Mouse (Mus musculus) hindbrain, embryonic 11.5 days (tissue): ENCODE data around the gene Fars2. TPM values are rescaled to one million over a fixed set of nuclear protein-coding genes. Genes with fewer than 3 reads are reported as not detected.
"Not testable (repeated sequence)": the region's sequence is repeated elsewhere in the genome, so short reads cannot be mapped to it uniquely, and the experiment has no call there.

Source experiments
- ATAC-seq: fragments of 200-750 bp; cut with Nextera tagmentation; 2 replicates; pipeline ENCODE4 v1.8.0; 2017; ENCODE audit warnings: mild to moderate bottlenecking, moderate TSS enrichment, moderate library complexity; ENCODE audit not compliant: low FRiP score
- DNase-seq: peaks from one replicate; pipeline ENCODE4 v3.0.0-alpha.2; 2015; ENCODE audit warnings: low spot score
- H3K27ac ChIP-seq: fragments of 300-500 bp; sonication (generic); 2 replicates; pipeline ENCODE4 v1.5.1; 2014; ENCODE audit warnings: mild to moderate bottlenecking, low read depth, low read length
- H3K27me3 ChIP-seq: fragments of 300-500 bp; sonication (generic); 2 replicates; pipeline ENCODE4 v1.6.1; 2014; ENCODE audit warnings: mild to moderate bottlenecking, low read length, moderate library complexity, mixed read lengths; ENCODE audit not compliant: control insufficient read depth, insufficient read depth
- H3K36me3 ChIP-seq: fragments of 300-500 bp; sonication (generic); 2 replicates; pipeline ENCODE4 v1.6.1; 2014; ENCODE audit warnings: mild to moderate bottlenecking, low read length, moderate library complexity, mixed read lengths; ENCODE audit not compliant: control insufficient read depth, insufficient read depth
- H3K4me1 ChIP-seq: fragments of 300-500 bp; sonication (generic); replicated peaks from 2 replicates; pipeline ENCODE4 v1.6.1; 2014; ENCODE audit warnings: low read length, mixed read lengths; ENCODE audit not compliant: control insufficient read depth, insufficient read depth
- H3K4me2 ChIP-seq: fragments of 300-500 bp; sonication (generic); replicated peaks from 2 replicates; pipeline ENCODE4 v1.6.1; 2014; ENCODE audit warnings: mild to moderate bottlenecking, low read depth, low read length
- H3K4me3 ChIP-seq: fragments of 300-500 bp; sonication (generic); 2 replicates; pipeline ENCODE4 v1.5.1; 2014; ENCODE audit warnings: low read depth, low read length
- H3K9ac ChIP-seq: fragments of 300-500 bp; sonication (generic); 2 replicates; pipeline ENCODE4 v1.6.1; 2014; ENCODE audit warnings: low read depth, low read length
- H3K9me3 ChIP-seq: fragments of 300-500 bp; sonication (generic); 2 replicates; pipeline ENCODE4 v1.6.1; 2016; ENCODE audit warnings: low read length; ENCODE audit not compliant: control insufficient read depth
- WGBS: fragments of 180-500 bp; shearing (Covaris S2); extraction: QIAGEN DNeasy Blood & Tissue Kit; methylation state at CpG from one replicate; pipeline ENCODE4 v1.1.7; 2014; 5-methylcytosine and 5-hydroxymethylcytosine counted together
- polyA plus RNA-seq: library from polyadenylated mRNA; unstranded; fragments of >200 nt; fragmentation: Nextera tagmentation; extraction: Ambion mirVana; gene quantifications from 2 replicates; pipeline ENCODE4 v1.2.1, GENCODE M21; 2014

Fars2 gene
- polyA plus RNA-seq, 1 experiment from 2014 or later: 31.1 TPM

- Histone ChIP-seq H3K4me3 (no peak overlapping the region), H3K4me1 (no peaks in the 10 kb centered on the region), H3K36me3 (no peaks in the 10 kb centered on the region), H3K9ac (no peak overlapping the region), H3K4me2 (no peak overlapping the region), H3K27ac (no peak overlapping the region), H3K27me3 (no peaks in the 10 kb centered on the region), H3K9me3 (no peaks in the 10 kb centered on the region)
- DNase-seq: no peak
- 94% methylated on average over 8 of the region's 8 CpGs for WGBS
- no peak for ATAC-seq
Observed at GRCm38 (mm10) chr13:36431974-36432518, 314.8 kb downstream of the Fars2 start.

GRCm38 (mm10) chr13:36444748-36445423, 327.7 kb downstream of the Fars2 start:
- Histone ChIP-seq H3K4me1 (no peaks in the 10 kb centered on the region), H3K27me3 (no peaks in the 10 kb centered on the region), H3K4me2 (no peak overlapping the region), H3K9me3 (no peaks in the 10 kb centered on the region), H3K9ac (no peak overlapping the region), H3K36me3 (no peaks in the 10 kb centered on the region), H3K4me3 (no peak overlapping the region), H3K27ac (no peak overlapping the region)
- peak; percentile 40; the same call in 1 of the 2 replicates for ATAC-seq
- no peak for DNase-seq
- 57% methylated on average over 4 of the region's 4 CpGs for WGBS

GRCm38 (mm10) chr13:36447947-36448346, 330.7 kb downstream of the Fars2 start:
- ATAC-seq (0 out of 2 replicates have a peak, but pooled peaks have one; percentile 17), DNase-seq (peak; percentile 5)
- no peak overlapping the region for H3K4me2 ChIP-seq
- H3K9me3 ChIP-seq: no peaks in the 10 kb centered on the region
- 49% methylated on average over 4 of the region's 4 CpGs for WGBS
- no peaks in the 10 kb centered on the region for H3K4me1 ChIP-seq
- no peaks in the 10 kb centered on the region for H3K27me3 ChIP-seq
- H3K4me3 ChIP-seq: no peak overlapping the region
- H3K36me3 ChIP-seq: no peaks in the 10 kb centered on the region
- no peak overlapping the region for H3K9ac ChIP-seq
- H3K27ac ChIP-seq: no peak overlapping the region

- Histone ChIP-seq H3K9me3 (no peaks in the 10 kb centered on the region), H3K9ac (no peak overlapping the region), H3K27me3 (no peaks in the 10 kb centered on the region), H3K27ac (no peak overlapping the region), H3K36me3 (no peaks in the 10 kb centered on the region), H3K4me1 (no peaks in the 10 kb centered on the region), H3K4me2 (no peak overlapping the region), H3K4me3 (no peak overlapping the region)
- WGBS: 81% methylated on average over 7 of the region's 7 CpGs
- no peak for DNase-seq
- no peak for ATAC-seq
Observed at GRCm38 (mm10) chr13:36448565-36448964, 331.4 kb downstream of the Fars2 start.

- 83% methylated on average over 3 of the region's 3 CpGs for WGBS
- ATAC-seq (no peak), DNase-seq (no peak)
- H3K4me1 ChIP-seq: no peaks in the 10 kb centered on the region
- no peak overlapping the region for H3K9ac ChIP-seq
- H3K27me3 ChIP-seq: no peaks in the 10 kb centered on the region
- H3K36me3 ChIP-seq: no peaks in the 10 kb centered on the region
- H3K4me2 ChIP-seq: no peak overlapping the region
- no peaks in the 10 kb centered on the region for H3K9me3 ChIP-seq
- no peak overlapping the region for H3K4me3 ChIP-seq
- H3K27ac ChIP-seq: no peak overlapping the region
Observed at GRCm38 (mm10) chr13:36451437-36451836, 334.2 kb downstream of the Fars2 start.

- ATAC-seq (no peak), DNase-seq (no peak)
- Histone ChIP-seq H3K9ac (no peak overlapping the region), H3K4me2 (no peak overlapping the region), H3K4me3 (no peak overlapping the region), H3K27ac (no peak overlapping the region), H3K9me3 (no peaks in the 10 kb centered on the region), H3K36me3 (no peaks in the 10 kb centered on the region), H3K27me3 (no peaks in the 10 kb centered on the region), H3K4me1 (no peaks in the 10 kb centered on the region)
- 70% methylated on average over 3 of the region's 3 CpGs for WGBS
Observed at GRCm38 (mm10) chr13:36460473-36460872, 343.3 kb downstream of the Fars2 start.

GRCm38 (mm10) chr13:36463669-36464068, 346.5 kb downstream of the Fars2 start:
- DNase-seq (no peak), ATAC-seq (no peak)
- no peaks in the 10 kb centered on the region for H3K9me3 ChIP-seq
- no peak overlapping the region for H3K4me3 ChIP-seq
- no peaks in the 10 kb centered on the region for H3K36me3 ChIP-seq
- H3K27me3 ChIP-seq: no peaks in the 10 kb centered on the region
- H3K9ac ChIP-seq: no peak overlapping the region
- no peaks in the 10 kb centered on the region for H3K4me1 ChIP-seq
- H3K4me2 ChIP-seq: no peak overlapping the region
- H3K27ac ChIP-seq: no peak overlapping the region

- not testable (repeated sequence) for H3K4me2 ChIP-seq, ATAC-seq, DNase-seq, H3K9me3 ChIP-seq, H3K36me3 ChIP-seq, H3K4me3 ChIP-seq, H3K27ac ChIP-seq, H3K9ac ChIP-seq, H3K4me1 ChIP-seq, H3K27me3 ChIP-seq
- WGBS: 95% methylated on average over 3 of the region's 3 CpGs
Observed at GRCm38 (mm10) chr13:36466076-36466475, 348.9 kb downstream of the Fars2 start.

GRCm38 (mm10) chr13:36466515-36466921, 349.3 kb downstream of the Fars2 start:
- DNase-seq: no peak
- Histone ChIP-seq H3K4me2 (no peak overlapping the region), H3K9me3 (no peaks in the 10 kb centered on the region), H3K4me3 (no peak overlapping the region), H3K27me3 (no peaks in the 10 kb centered on the region), H3K36me3 (no peaks in the 10 kb centered on the region), H3K9ac (no peak overlapping the region), H3K4me1 (no peaks in the 10 kb centered on the region), H3K27ac (no peak overlapping the region)
- WGBS: 95% methylated on average over 5 of the region's 5 CpGs
- no peak for ATAC-seq
